Mouse (Mus musculus) activated CD4-positive, CD25-positive, alpha-beta regulatory T cell, adult 4 months (primary cell): ENCODE measurements around the gene Col5a1. TPM values are rescaled to one million over a fixed set of nuclear protein-coding genes. Genes with fewer than 3 reads are reported as not detected.

ENCODE experiments used
- ATAC-seq: one replicate; pipeline ENCODE4 v1.8.0; 2017
- polyA plus RNA-seq, 2 experiments: library from polyadenylated mRNA; unstranded; fragments of 100-300 nt; shearing (Covaris generic); gene quantifications; one replicate each; pipeline ENCODE4 v1.2.1; 2017

Col5a1 gene
- polyA plus RNA-seq, 2 experiments from 2014 or later: not detected

GRCm38 (mm10) chr2:27886608-27887460 lies 609 bp downstream of the Col5a1 start:
- no peak for ATAC-seq

- ATAC-seq: no peak
Observed at GRCm38 (mm10) chr2:27887461-27888264, 1.4 kb downstream of the Col5a1 start.

- no peak for ATAC-seq
Observed at GRCm38 (mm10) chr2:27888603-27889545, 2.6 kb downstream of the Col5a1 start.

GRCm38 (mm10) chr2:27891922-27892541 lies 5.8 kb downstream of the Col5a1 start:
- ATAC-seq: no peak

GRCm38 (mm10) chr2:27893015-27893414 lies 6.8 kb downstream of the Col5a1 start:
- no peak for ATAC-seq

- ATAC-seq: no peak
Observed at GRCm38 (mm10) chr2:27894986-27895385, 8.8 kb downstream of the Col5a1 start.

- ATAC-seq: no peak
Observed at GRCm38 (mm10) chr2:27895648-27896047, 9.4 kb downstream of the Col5a1 start.

- no peak for ATAC-seq
Observed at GRCm38 (mm10) chr2:27897161-27897560, 10.9 kb downstream of the Col5a1 start.

GRCm38 (mm10) chr2:27899894-27900293 lies 13.7 kb downstream of the Col5a1 start:
- ATAC-seq: no peak

- ATAC-seq: no peak
Observed at GRCm38 (mm10) chr2:27901076-27901475, 14.9 kb downstream of the Col5a1 start.

GRCm38 (mm10) chr2:27901525-27902245 lies 15.5 kb downstream of the Col5a1 start:
- no peak for ATAC-seq

- ATAC-seq: no peak
Observed at GRCm38 (mm10) chr2:27902318-27902717, 16.1 kb downstream of the Col5a1 start.

GRCm38 (mm10) chr2:27905411-27905810 lies 19.2 kb downstream of the Col5a1 start:
- ATAC-seq: no peak

GRCm38 (mm10) chr2:27910501-27910900 lies 24.3 kb downstream of the Col5a1 start:
- no peak for ATAC-seq

GRCm38 (mm10) chr2:27912546-27913275 lies 26.5 kb downstream of the Col5a1 start:
- ATAC-seq: no peak

- ATAC-seq: no peak
Observed at GRCm38 (mm10) chr2:27915726-27916125, 29.5 kb downstream of the Col5a1 start.

GRCm38 (mm10) chr2:27916316-27916715 lies 30.1 kb downstream of the Col5a1 start:
- no peak for ATAC-seq

GRCm38 (mm10) chr2:27917177-27917576 lies 31.0 kb downstream of the Col5a1 start:
- ATAC-seq: no peak

- no peak for ATAC-seq
Observed at GRCm38 (mm10) chr2:27918106-27918505, 31.9 kb downstream of the Col5a1 start.

- no peak for ATAC-seq
Observed at GRCm38 (mm10) chr2:27919309-27919850, 33.2 kb downstream of the Col5a1 start.
